Mouse (Mus musculus) forebrain, embryonic 13.5 days (tissue): Measurements from ENCODE around the gene Dlg1. TPM values are rescaled to one million over a fixed set of nuclear protein-coding genes. Genes with fewer than 3 reads are reported as not detected.
A peak's percentile ranks its signal among the peaks of the same experiment; 100 is the strongest.

Experiments used
- ATAC-seq: fragments of 200-750 bp; cut with Nextera tagmentation; 2 replicates; pipeline ENCODE4 v1.8.0; 2017
- H3K27ac ChIP-seq: fragments of 300-500 bp; sonication (generic); 2 replicates; pipeline ENCODE4 v1.5.1; 2015; ENCODE audit warnings: inconsistent platforms, mild to moderate bottlenecking, moderate library complexity
- H3K27me3 ChIP-seq: fragments of 300-500 bp; sonication (generic); 2 replicates; pipeline ENCODE4 v1.6.1; 2015; ENCODE audit warnings: mild to moderate bottlenecking, inconsistent platforms
- H3K36me3 ChIP-seq: fragments of 300-500 bp; sonication (generic); 2 replicates; pipeline ENCODE4 v1.6.1; 2015; ENCODE audit warnings: mild to moderate bottlenecking, inconsistent platforms; ENCODE audit not compliant: poor library complexity, severe bottlenecking
- H3K4me1 ChIP-seq: fragments of 300-500 bp; sonication (generic); 2 replicates; pipeline ENCODE4 v1.6.1; 2015; ENCODE audit warnings: inconsistent platforms
- H3K4me2 ChIP-seq: fragments of 300-500 bp; sonication (generic); 2 replicates; pipeline ENCODE4 v1.6.1; 2015; ENCODE audit warnings: inconsistent platforms, mild to moderate bottlenecking, moderate library complexity
- H3K4me3 ChIP-seq: fragments of 300-500 bp; sonication (generic); 2 replicates; pipeline ENCODE4 v1.5.1; 2015; ENCODE audit warnings: mild to moderate bottlenecking, inconsistent platforms
- H3K9ac ChIP-seq: fragments of 300-500 bp; sonication (generic); 2 replicates; pipeline ENCODE4 v1.6.1; 2015; ENCODE audit warnings: mild to moderate bottlenecking, inconsistent platforms
- H3K9me3 ChIP-seq: fragments of 300-500 bp; sonication (generic); replicated peaks from 2 replicates; pipeline ENCODE4 v1.6.1; 2016; ENCODE audit warnings: inconsistent platforms
- WGBS: fragments of 180-500 bp; shearing (Covaris S2); methylation state at CpG from one replicate; pipeline ENCODE4 v1.1.7; 2015; 5-methylcytosine and 5-hydroxymethylcytosine counted together
- polyA plus RNA-seq: library from polyadenylated mRNA; unstranded; fragments of >200 nt; fragmentation: Nextera tagmentation; extraction: Ambion mirVana; gene quantifications from 2 replicates; pipeline ENCODE4 v1.2.1, GENCODE M21; 2015

Dlg1 gene
- polyA plus RNA-seq, 1 experiment from 2014 or later: 17.9 TPM

DNA sequence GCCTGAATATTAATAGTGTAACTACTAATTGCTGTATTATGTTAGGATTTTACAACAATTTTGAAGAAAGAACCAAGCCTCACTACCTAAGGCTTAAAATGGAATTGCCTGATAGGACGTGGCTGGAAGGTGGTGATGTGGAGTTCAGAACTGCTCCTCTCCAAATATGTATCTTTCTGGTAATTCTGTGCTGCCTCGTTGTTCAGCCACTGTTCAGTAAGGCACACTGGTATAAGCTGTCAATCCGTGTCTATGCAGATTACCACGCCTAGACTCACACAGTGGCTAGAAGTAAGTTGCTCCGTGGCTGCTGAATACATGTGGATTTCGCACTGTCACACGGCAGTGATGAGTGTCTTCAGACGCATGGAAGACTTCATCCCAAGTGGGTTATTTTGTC, 210.5 kb downstream of the Dlg1 start:
- Histone ChIP-seq H3K4me2 (no peak overlapping the region), H3K9ac (no peak overlapping the region), H3K4me1 (no peaks in the 10 kb centered on the region), H3K27me3 (no peaks in the 10 kb centered on the region), H3K4me3 (no peak overlapping the region), H3K9me3 (no peaks in the 10 kb centered on the region), H3K36me3 (peaks cover 27% of the 10 kb centered on the region), H3K27ac (no peak overlapping the region)
- ATAC-seq: no peak
- 93% methylated on average over 8 of the region's 8 CpGs for WGBS

DNA sequence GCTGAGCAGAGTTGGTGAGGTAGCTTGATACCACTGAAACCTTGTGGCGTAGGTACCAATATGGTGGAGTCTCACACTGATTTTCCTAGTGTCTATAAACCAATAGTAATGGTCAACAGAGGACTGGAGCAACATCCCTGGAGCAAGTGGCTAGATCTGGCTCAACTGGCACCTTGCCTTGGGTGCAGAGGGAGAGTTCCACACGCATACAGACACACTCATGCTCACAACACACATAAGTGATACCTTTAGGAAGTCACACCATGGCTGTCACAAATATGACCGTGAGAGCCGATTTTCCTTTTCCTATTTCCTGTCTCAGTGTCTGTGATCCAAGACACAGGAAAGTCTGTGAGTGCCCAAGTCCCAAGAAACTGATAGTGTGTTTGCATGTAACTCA, 212.1 kb downstream of the Dlg1 start:
- H3K27me3 ChIP-seq: no peaks in the 10 kb centered on the region
- peaks cover 24% of the 10 kb centered on the region for H3K36me3 ChIP-seq
- H3K4me2 ChIP-seq: no peak overlapping the region
- no peak overlapping the region for H3K27ac ChIP-seq
- 93% methylated on average over 4 of the region's 4 CpGs for WGBS
- no peak for ATAC-seq
- no peaks in the 10 kb centered on the region for H3K9me3 ChIP-seq
- no peaks in the 10 kb centered on the region for H3K4me1 ChIP-seq
- H3K9ac ChIP-seq: no peak overlapping the region
- no peak overlapping the region for H3K4me3 ChIP-seq

DNA sequence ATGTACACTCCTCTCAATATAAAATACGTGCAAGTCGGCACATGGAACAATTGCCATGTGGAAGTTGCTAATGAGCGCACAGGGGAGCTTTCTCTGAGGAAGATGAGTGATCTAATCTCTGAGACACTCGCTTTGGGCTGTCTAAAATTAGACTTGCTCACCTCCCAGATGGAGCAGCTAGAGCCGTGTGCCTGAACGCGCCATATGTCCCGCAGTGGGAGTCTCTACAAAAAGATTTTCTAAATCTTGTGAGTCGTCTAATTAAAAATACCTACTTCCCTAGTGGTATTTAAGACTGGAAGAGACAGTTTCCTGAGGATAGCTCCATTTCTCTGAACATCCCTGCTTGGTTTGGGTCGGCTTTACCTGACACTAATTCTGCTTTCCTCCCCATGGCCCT, 213.1 kb downstream of the Dlg1 start:
- 83% methylated on average over 10 of the region's 10 CpGs for WGBS
- no peak overlapping the region for H3K27ac ChIP-seq
- peak; percentile 63; the same call in 1 of the 2 replicates for ATAC-seq

DNA sequence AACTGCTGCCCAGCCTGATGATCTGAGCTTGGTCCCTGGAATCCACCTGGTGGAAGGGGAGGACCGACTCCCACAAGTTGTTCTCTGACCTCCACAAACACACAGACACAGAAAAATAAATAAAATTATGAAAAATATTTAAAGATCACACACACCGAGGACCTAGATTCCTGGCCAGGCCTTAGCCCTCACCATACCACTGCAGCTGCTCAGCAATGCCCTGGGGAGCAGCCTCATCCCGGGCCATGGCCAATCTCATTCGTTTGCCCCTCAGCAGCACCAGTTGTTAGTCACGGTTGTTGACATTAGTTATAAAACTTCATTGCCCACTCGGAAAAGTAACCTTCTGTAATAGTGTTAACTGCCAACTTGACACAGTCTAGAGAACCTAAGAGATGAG, 214.8 kb downstream of the Dlg1 start:
- no peak overlapping the region for H3K4me3 ChIP-seq
- H3K27ac ChIP-seq: no peak overlapping the region
- no peak overlapping the region for H3K9ac ChIP-seq
- ATAC-seq: no peak
- WGBS: 79% methylated on average over 6 of the region's 6 CpGs
- peaks cover 3% of the 10 kb centered on the region; the same call in 1 of the 2 replicates for H3K27me3 ChIP-seq
- no peaks in the 10 kb centered on the region; the same call in 1 of the 2 replicates for H3K4me1 ChIP-seq
- no peak overlapping the region for H3K4me2 ChIP-seq
- no peaks in the 10 kb centered on the region for H3K9me3 ChIP-seq
- H3K36me3 ChIP-seq: peaks cover 14% of the 10 kb centered on the region

More for the DNA sequence above, 213.1 kb downstream of the Dlg1 start:
- Histone ChIP-seq H3K9ac (no peak overlapping the region), H3K36me3 (peaks cover 22% of the 10 kb centered on the region), H3K9me3 (no peaks in the 10 kb centered on the region), H3K4me3 (no peak overlapping the region), H3K4me1 (no peaks in the 10 kb centered on the region), H3K27me3 (no peaks in the 10 kb centered on the region), H3K4me2 (no peak overlapping the region)

DNA sequence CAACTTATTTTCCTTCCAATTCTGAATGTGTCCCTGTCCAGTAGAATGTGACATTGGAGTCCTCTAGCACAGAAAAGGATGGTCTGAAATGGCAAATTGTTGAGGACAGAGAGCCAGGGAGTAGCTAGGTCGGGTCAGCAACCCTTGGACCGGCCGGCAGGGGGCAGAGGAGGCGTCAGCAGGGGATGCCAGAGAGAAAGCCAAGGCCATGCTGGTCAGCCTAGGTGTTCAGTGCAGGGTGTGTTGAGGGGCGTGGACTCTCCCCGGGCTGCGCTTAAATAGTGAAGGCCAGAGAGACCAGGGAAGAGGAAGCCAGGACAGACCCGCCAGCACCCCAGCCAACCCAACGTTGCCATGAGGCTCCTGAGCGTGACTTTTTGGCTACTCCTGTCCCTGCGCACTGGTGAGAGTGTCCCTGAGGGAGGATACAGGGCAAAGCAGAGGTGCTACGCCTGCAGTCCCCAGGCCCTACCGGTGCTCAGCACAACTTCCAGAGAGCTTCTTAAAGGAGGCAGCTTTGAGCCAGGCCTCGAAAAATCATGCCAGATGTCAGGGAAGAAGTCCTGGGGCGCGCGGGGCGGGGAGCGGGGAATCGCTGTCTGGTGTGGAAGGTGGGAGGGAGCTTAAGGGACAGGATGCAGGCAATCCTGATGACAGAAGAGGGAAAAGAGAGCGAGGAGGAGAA, 215.5 kb downstream of the Dlg1 start, which contains the start of gene Meltf:
Meltf (plus strand) TSS at position 238 of the 685 bp plus-strand sequence.
- peaks cover 3% of the 10 kb centered on the region; the same call in 1 of the 2 replicates for H3K27me3 ChIP-seq
- H3K36me3 ChIP-seq: peaks cover 13% of the 10 kb centered on the region
- WGBS: 35% methylated on average over 21 of the region's 21 CpGs
- no peak within 1 kb of the TSS for H3K9ac ChIP-seq
- H3K27ac ChIP-seq: no peak within 1 kb of the TSS
- ATAC-seq: peak; percentile 41; the same call in 1 of the 2 replicates
- H3K4me1 ChIP-seq: peaks cover 4% of the 10 kb centered on the region
- peak within 1 kb of the TSS; percentile 11; the same call in 1 of the 2 replicates for H3K4me2 ChIP-seq
- no peak within 1 kb of the TSS for H3K4me3 ChIP-seq
- no peaks in the 10 kb centered on the region for H3K9me3 ChIP-seq

DNA sequence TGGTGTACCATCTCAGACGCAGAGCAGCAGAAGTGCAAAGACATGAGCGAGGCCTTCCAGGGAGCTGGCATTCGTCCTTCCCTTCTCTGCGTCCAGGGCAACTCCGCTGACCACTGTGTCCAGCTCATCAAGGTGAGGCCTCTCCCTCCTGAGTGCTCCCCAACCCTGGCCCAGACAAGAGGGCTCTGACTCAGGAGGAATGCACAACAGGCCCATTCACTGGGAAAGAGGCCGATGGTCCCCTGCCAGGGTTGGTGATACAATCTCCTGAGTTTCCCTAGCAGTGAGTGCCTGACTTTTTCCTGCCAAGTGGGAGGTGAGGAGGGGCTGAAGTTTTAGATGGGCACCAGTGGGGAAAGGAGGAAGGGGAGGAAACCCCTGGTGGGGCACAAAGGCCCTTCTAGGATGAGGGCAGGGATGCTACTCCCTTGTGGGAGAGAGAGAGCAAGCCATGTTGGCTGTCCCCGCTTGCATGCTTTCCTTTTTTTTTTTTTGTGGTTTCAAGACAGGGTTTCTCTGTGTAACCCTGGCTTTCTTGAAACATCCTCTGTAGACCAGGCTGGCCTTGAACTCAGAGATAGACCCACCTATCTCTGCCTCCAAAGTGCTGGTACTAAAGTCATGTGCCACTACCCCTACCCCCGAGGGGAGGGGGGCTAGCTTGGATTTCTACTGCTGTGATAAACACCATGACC, 217.1 kb downstream of the Dlg1 start:
- no peak overlapping the region for H3K4me3 ChIP-seq
- H3K9me3 ChIP-seq: no peaks in the 10 kb centered on the region
- ATAC-seq: no peak
- H3K27ac ChIP-seq: no peak overlapping the region
- no peaks in the 10 kb centered on the region for H3K36me3 ChIP-seq
- peaks cover 3% of the 10 kb centered on the region; the same call in 1 of the 2 replicates for H3K27me3 ChIP-seq
- WGBS: 87% methylated on average over 8 of the region's 8 CpGs
- H3K9ac ChIP-seq: no peak overlapping the region
- peaks cover 7% of the 10 kb centered on the region for H3K4me1 ChIP-seq
- no peak overlapping the region for H3K4me2 ChIP-seq

DNA sequence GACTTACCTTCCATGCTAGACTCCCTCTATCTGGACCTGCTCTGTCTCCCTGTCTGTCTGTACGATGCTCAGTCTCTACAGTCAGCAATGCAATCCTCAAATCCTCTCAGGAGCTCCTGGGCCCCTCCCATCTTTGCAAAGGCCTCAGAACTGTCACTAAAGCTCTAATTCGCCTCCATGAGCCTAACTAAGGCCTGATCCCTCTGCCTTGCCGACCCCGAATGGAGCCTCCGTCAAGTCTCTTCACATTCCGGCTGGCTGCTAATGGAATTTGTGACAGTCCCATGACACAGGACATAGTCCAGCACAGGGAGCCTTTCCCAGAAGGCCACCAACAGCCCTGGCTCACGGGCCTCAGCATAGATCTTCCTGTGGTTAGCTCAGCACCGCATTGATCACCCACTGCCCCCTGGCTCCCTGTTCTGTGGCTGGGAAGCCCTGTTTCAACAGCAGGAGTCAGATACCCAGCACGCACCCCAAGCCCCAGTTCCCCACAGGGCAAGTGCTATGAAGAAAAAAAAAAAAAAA, 219.2 kb downstream of the Dlg1 start:
- Histone ChIP-seq H3K4me3 (no peak overlapping the region), H3K9ac (no peak overlapping the region)
- no peak for ATAC-seq

DNA sequence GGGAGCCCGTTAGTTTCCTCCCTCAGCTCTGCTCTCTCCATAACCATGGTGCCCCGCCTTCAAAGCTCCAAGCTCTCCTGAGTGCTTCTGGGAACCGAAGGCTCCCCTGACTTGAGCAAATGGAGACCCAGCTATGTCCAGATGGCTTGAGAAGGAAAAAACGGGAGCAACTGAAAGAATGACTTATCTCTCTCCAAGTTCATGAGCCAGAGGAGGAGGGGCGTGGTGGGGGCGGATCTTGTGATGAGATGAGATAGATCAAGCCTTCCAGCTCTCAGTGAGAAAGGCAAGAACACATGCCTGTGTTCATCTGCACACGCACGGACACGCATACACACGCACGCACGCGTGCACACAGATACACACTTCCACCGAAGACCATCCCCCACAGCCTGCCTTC, 220.1 kb downstream of the Dlg1 start:
- 86% methylated on average over 14 of the region's 14 CpGs for WGBS
- H3K9me3 ChIP-seq: no peaks in the 10 kb centered on the region
- peaks cover 3% of the 10 kb centered on the region; the same call in 1 of the 2 replicates for H3K27me3 ChIP-seq
- no peak overlapping the region for H3K27ac ChIP-seq
- H3K4me3 ChIP-seq: no peak overlapping the region
- H3K36me3 ChIP-seq: no peaks in the 10 kb centered on the region
- H3K4me1 ChIP-seq: peaks cover 7% of the 10 kb centered on the region
- 0 out of 2 replicates have a peak overlapping the region, but pooled peaks have one; percentile 3 for H3K4me2 ChIP-seq
- no peak; the same call in 1 of the 2 replicates for ATAC-seq
- H3K9ac ChIP-seq: no peak overlapping the region

More for the DNA sequence above, 219.2 kb downstream of the Dlg1 start:
- H3K27ac ChIP-seq: no peak overlapping the region
- no peak overlapping the region for H3K4me2 ChIP-seq
- H3K4me1 ChIP-seq: peaks cover 7% of the 10 kb centered on the region
- no peaks in the 10 kb centered on the region for H3K36me3 ChIP-seq
- H3K9me3 ChIP-seq: no peaks in the 10 kb centered on the region
- 41% methylated on average over 9 of the region's 9 CpGs for WGBS
- H3K27me3 ChIP-seq: peaks cover 3% of the 10 kb centered on the region; the same call in 1 of the 2 replicates

DNA sequence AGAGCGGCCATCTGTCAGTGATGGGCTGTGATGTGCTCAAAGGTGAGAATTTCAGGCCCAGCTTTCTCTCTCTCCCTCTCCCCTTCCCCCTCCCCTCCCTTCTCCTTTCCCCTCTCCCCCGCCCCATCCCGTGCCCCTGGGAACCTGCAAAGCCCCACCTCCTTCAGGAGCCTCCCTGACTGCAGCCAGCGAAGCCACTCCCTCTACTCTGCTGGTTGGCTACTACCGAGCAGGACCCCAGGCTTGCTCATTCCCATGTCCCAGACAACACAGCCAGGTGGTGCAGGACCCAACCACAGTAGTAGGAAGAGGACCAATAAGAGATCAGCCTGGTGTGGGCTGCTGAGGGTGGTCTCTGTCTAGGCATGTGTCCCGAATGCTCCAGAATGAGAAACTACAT, 220.7 kb downstream of the Dlg1 start:
- peaks cover 7% of the 10 kb centered on the region for H3K4me1 ChIP-seq
- H3K27ac ChIP-seq: no peak overlapping the region
- H3K9ac ChIP-seq: no peak overlapping the region
- 16% methylated on average over 6 of the region's 6 CpGs for WGBS
- H3K27me3 ChIP-seq: peaks cover 3% of the 10 kb centered on the region; the same call in 1 of the 2 replicates
- H3K4me3 ChIP-seq: no peak overlapping the region
- ATAC-seq: 0 out of 2 replicates have a peak, but pooled peaks have one; percentile 57
- H3K9me3 ChIP-seq: no peaks in the 10 kb centered on the region
- no peaks in the 10 kb centered on the region for H3K36me3 ChIP-seq
- H3K4me2 ChIP-seq: 0 out of 2 replicates have a peak overlapping the region, but pooled peaks have one; percentile 3

DNA sequence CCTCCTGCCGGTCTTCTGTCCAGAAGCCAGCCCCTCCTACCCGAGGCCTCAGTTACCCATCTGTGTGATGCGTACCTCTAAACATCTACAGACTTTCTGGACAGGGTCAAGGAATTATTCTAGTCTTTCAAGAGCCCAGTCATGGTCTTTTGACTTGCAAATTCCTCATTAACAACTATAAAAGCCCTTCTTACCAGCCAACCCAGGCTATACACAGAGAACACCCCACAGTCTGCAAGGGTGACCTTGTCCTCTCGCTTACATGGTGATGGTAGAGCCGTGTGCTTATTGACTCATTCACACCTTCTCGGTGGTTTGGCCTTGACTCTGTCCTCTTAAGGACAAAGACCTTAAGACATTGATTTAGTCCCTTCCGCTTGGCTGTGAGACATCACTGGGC, 227.7 kb downstream of the Dlg1 start:
- ATAC-seq: no peak
- WGBS: 62% methylated on average over 7 of the region's 7 CpGs
- H3K27ac ChIP-seq: no peak overlapping the region

DNA sequence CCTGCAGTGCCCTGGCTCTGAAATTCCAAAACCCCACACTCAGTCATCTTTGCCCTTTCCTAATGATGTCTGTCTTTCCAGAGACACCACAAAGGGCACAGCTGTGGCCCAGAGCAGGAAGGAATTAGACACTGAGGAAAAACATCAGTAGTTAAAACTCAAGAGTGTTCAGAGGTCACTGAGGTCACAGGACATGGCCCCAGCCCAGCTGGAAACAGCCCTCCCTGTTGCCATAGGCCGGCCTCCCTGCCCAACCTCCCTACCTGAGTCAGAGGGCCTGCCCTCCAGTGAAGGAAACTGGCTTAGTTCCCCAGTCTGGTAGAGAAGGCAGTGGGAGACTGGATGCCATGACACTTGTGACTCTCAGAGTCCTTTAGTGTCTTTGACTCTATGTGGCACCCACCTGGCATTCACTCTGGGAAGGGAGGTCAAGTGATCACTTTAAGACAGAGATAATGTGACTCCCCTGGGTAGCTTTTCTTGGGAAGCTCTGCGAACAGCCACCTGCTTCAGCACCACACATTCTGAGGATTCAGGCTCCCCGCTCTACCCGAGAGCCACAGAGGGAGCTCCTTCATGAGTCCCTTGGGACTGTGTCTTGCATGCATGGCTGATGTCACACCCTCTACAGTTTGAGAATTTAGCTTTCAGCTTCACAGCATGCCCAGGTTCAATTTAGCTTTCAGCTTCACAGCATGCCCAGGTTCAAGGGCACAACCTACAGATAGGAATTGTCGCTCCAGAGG, 230.3 kb downstream of the Dlg1 start:
- H3K4me2 ChIP-seq: no peak overlapping the region
- ATAC-seq: no peak
- H3K9me3 ChIP-seq: no peaks in the 10 kb centered on the region
- no peaks in the 10 kb centered on the region for H3K36me3 ChIP-seq
- WGBS: 63% methylated on average over 5 of the region's 5 CpGs
- H3K9ac ChIP-seq: no peak overlapping the region
- H3K4me3 ChIP-seq: no peak overlapping the region
- H3K27me3 ChIP-seq: no peaks in the 10 kb centered on the region
- no peak overlapping the region for H3K27ac ChIP-seq
- H3K4me1 ChIP-seq: peaks cover 17% of the 10 kb centered on the region

More for the DNA sequence above, 227.7 kb downstream of the Dlg1 start:
- Histone ChIP-seq H3K9ac (no peak overlapping the region), H3K4me2 (no peak overlapping the region), H3K9me3 (no peaks in the 10 kb centered on the region), H3K4me3 (no peak overlapping the region), H3K27me3 (no peaks in the 10 kb centered on the region), H3K36me3 (no peaks in the 10 kb centered on the region), H3K4me1 (no peaks in the 10 kb centered on the region)
